In genomic region chr4:107802450-107803331, GRCm38 (mm10) we compare ENCODE assay signal across 8 mouse cellular contexts. TPM values are rescaled to one million over a fixed set of nuclear protein-coding genes. Genes with fewer than 3 reads are reported as not detected.
DNase-seq lines count a peak whose midpoint lies in the region; ATAC-seq and TF ChIP-seq lines count a peak whose summit lies in the region.

No protein-coding gene starts in this region.

- H3K9me3 ChIP-seq in erythroblast, embryonic 14.5 days (ENCODE audit: control insufficient read depth, low read length) = no peaks in the 10 kb centered on the region
- no peaks in the 10 kb centered on the region for H3K9me3 ChIP-seq in forebrain, embryonic 15.5 days
- H3K9me3 ChIP-seq in kidney, postnatal 0 days (replicated peaks; ENCODE audit: low read length) = no peaks in the 10 kb centered on the region
- no peaks in the 10 kb centered on the region for H3K9me3 ChIP-seq in midbrain, embryonic 16.5 days (replicated peaks; ENCODE audit: control insufficient read depth, low read length, poor library complexity, severe bottlenecking)

- H3K4me1 ChIP-seq in erythroblast, embryonic 14.5 days (ENCODE audit: control insufficient read depth) = peaks cover 60% of the 10 kb centered on the region
- peaks cover 53% of the 10 kb centered on the region for H3K4me1 ChIP-seq in forebrain, embryonic 15.5 days
- peaks cover 20% of the 10 kb centered on the region for H3K4me1 ChIP-seq in kidney, postnatal 0 days (replicated peaks; ENCODE audit: insufficient read depth, low read length)
- peaks cover 44% of the 10 kb centered on the region for H3K4me1 ChIP-seq in midbrain, embryonic 16.5 days (ENCODE audit: control insufficient read depth, insufficient read depth, low read length)

- H3K4me3 ChIP-seq in erythroblast, embryonic 14.5 days (replicated peaks) = peak overlapping the region; percentile 89
- H3K4me3 ChIP-seq in forebrain, embryonic 15.5 days = peak overlapping the region; percentile 92
- peak overlapping the region; percentile 56 for H3K4me3 ChIP-seq in kidney, postnatal 0 days (replicated peaks; ENCODE audit: low read depth, low read length)
- H3K4me3 ChIP-seq in midbrain, embryonic 16.5 days (ENCODE audit: low read depth, low read length) = peak overlapping the region; percentile 55

- peak overlapping the region; percentile 100 for H3K27ac ChIP-seq in forebrain, embryonic 15.5 days (replicated peaks)
- no peak overlapping the region for H3K27ac ChIP-seq in kidney, postnatal 0 days
- H3K27ac ChIP-seq in midbrain, embryonic 16.5 days (ENCODE audit: low read length) = peak overlapping the region; percentile 99

- H3K9ac ChIP-seq in forebrain, embryonic 15.5 days (replicated peaks) = peak overlapping the region; percentile 96
- peak overlapping the region; percentile 58 for H3K9ac ChIP-seq in kidney, postnatal 0 days (ENCODE audit: low read depth, low read length)
- H3K9ac ChIP-seq in midbrain, embryonic 16.5 days (ENCODE audit: low read depth, low read length) = peak overlapping the region; percentile 95

- H3K36me3 ChIP-seq in erythroblast, embryonic 14.5 days (ENCODE audit: control insufficient read depth) = peaks cover 31% of the 10 kb centered on the region
- peaks cover 21% of the 10 kb centered on the region for H3K36me3 ChIP-seq in forebrain, embryonic 15.5 days
- no peaks in the 10 kb centered on the region for H3K36me3 ChIP-seq in kidney, postnatal 0 days (ENCODE audit: insufficient read depth, low read length)
- H3K36me3 ChIP-seq in midbrain, embryonic 16.5 days (ENCODE audit: control insufficient read depth, insufficient read depth, low read length) = no peaks in the 10 kb centered on the region

- WGBS in forebrain, embryonic 15.5 days = under 1% methylated on average over 65 of the region's 65 CpGs
- WGBS in kidney, postnatal 0 days = under 1% methylated on average over 59 of the region's 65 CpGs
- WGBS in midbrain, embryonic 16.5 days = under 1% methylated on average over 62 of the region's 65 CpGs

- TF ChIP-seq CTCF in kidney, postnatal 0 days (IDR thresholded peaks at IDR 0.05; ENCODE audit: low read depth) = no peak

- H3K4me2 ChIP-seq in forebrain, embryonic 15.5 days (replicated peaks) = peak overlapping the region; percentile 93
- H3K4me2 ChIP-seq in kidney, postnatal 0 days (ENCODE audit: low read length) = peak overlapping the region; percentile 99
- peak overlapping the region; percentile 78 for H3K4me2 ChIP-seq in midbrain, embryonic 16.5 days (ENCODE audit: low read length)

- peaks cover 10% of the 10 kb centered on the region for H3K27me3 ChIP-seq in erythroblast, embryonic 14.5 days (ENCODE audit: control insufficient read depth)
- no peaks in the 10 kb centered on the region for H3K27me3 ChIP-seq in forebrain, embryonic 15.5 days
- no peaks in the 10 kb centered on the region for H3K27me3 ChIP-seq in kidney, postnatal 0 days (ENCODE audit: insufficient read depth, low read length)
- H3K27me3 ChIP-seq in midbrain, embryonic 16.5 days (ENCODE audit: control insufficient read depth, insufficient read depth, low read depth, low read length) = no peaks in the 10 kb centered on the region

- ATAC-seq in erythroblast, adult 5-6 weeks (replicated peaks; ENCODE audit: low FRiP score, poor library complexity, severe bottlenecking) = no peak
- peak; percentile 15 for ATAC-seq in forebrain, embryonic 15.5 days (replicated peaks)
- ATAC-seq in kidney, postnatal 0 days (replicated peaks; ENCODE audit: low FRiP score, low read depth) = no peak
- peak; percentile 22 for ATAC-seq in midbrain, embryonic 16.5 days

- peak; percentile 83 for DNase-seq in A20 (ENCODE audit: low read depth, low spot score)
- peak; percentile 39 for DNase-seq in c-Kit-positive CD71-positive TER-119-negative erythroid progenitor cells, embryonic 14.5 days (ENCODE audit: low read depth)
- DNase-seq in kidney, postnatal 0 days (ENCODE audit: low spot score) = peak; percentile 16
- DNase-seq in thymus, adult 18-20 months = peak; percentile 47 to 59

RNA-seq across cellular contexts. Expression of gene Lrp8, which starts 0.6 kb away (rescaled TPM):
- polyA plus RNA-seq in erythroblast, embryonic 14.5 days (2012) = 1.4 and 2.1 TPM in 2 replicates
- total RNA-seq in erythroblast, adult 5-6 weeks (2015; ENCODE audit: low replicate concordance) = 2.1 and 2.3 TPM in 2 replicates
- 4.7 and 6.0 TPM in 2 replicates for total RNA-seq in erythroblast, adult 5-6 weeks (2017; ENCODE audit: low replicate concordance)
- 86.3 and 93.7 TPM in 2 replicates for polyA plus RNA-seq in forebrain, embryonic 15.5 days (2015; fragmentation: Nextera tagmentation; extraction: Ambion mirVana)
- 0.41 and 0.82 TPM in 2 replicates for polyA plus RNA-seq in kidney, postnatal 0 days (2015; fragmentation: Nextera tagmentation; extraction: Ambion mirVana)
- polyA plus RNA-seq in midbrain, embryonic 16.5 days (2015; fragmentation: Nextera tagmentation; extraction: Ambion mirVana) = 44.4 and 56.0 TPM in 2 replicates

Comparison
In these comparisons a context has a peak if more than half of its experiments do, and no peak if none do; other contexts are left out.
1. ATAC-seq: peak in forebrain, embryonic 15.5 days (single experiment) and midbrain, embryonic 16.5 days (single experiment); none in erythroblast, adult 5-6 weeks (single experiment) and kidney, postnatal 0 days (single experiment).
2. DNase-seq: peak in every context shown above with its lines; median percentile 83 in A20; 53 in thymus, adult 18-20 months; 39 in c-Kit-positive CD71-positive TER-119-negative erythroid progenitor cells, embryonic 14.5 days; 16 in kidney, postnatal 0 days.
3. RNA of gene Lrp8, which starts 0.6 kb away (polyA plus RNA-seq): 86.3 to 93.7 TPM in forebrain, embryonic 15.5 days and 44.4 to 56.0 TPM in midbrain, embryonic 16.5 days; 1.4 to 2.1 TPM in erythroblast, embryonic 14.5 days and 0.41 to 0.82 TPM in kidney, postnatal 0 days; every median in the first group is over 10 times any median in the second.
4. Peak in every context shown above with its lines, with median percentiles within 50 percentile points of each other: H3K4me3 ChIP-seq, H3K4me2 ChIP-seq and H3K9ac ChIP-seq.